Mouse (Mus musculus): ENCODE data around the gene Scimp. TPM values are rescaled to one million over a fixed set of nuclear protein-coding genes. Genes with fewer than 3 reads are reported as not detected.

Gene Scimp
- polyA plus RNA-seq, 1 experiment: 0.10 TPM

GRCm38 (mm10) chr11:70747876-70748545 is 64.4 kb downstream of the Scimp start:
- no peaks in the 10 kb centered on the region for H3K36me3 ChIP-seq (ENCODE audit: control insufficient read depth, insufficient read depth)
- H3K27me3 ChIP-seq (ENCODE audit: control insufficient read depth, insufficient read depth, insufficient read length): no peaks in the 10 kb centered on the region
- H3ac ChIP-seq (ENCODE audit: control insufficient read depth, insufficient read length): no peak overlapping the region
- peak overlapping the region; percentile 65 for H3K4me2 ChIP-seq (ENCODE audit: low read depth)
- no peaks in the 10 kb centered on the region for H3K79me2 ChIP-seq (ENCODE audit: control insufficient read depth, insufficient read depth)
- no peak overlapping the region for H3K4me3 ChIP-seq
- TF ChIP-seq POLR2A (IDR thresholded peaks at IDR 0.05; ENCODE audit: insufficient read length, low read depth) (no peak), CEBPB (IDR thresholded peaks at IDR 0.05; ENCODE audit: insufficient read depth, poor library complexity, severe bottlenecking) (no peak), MAX (IDR thresholded peaks at IDR 0.05; ENCODE audit: low read depth) (no peak), POLR2AphosphoS2 (IDR thresholded peaks at IDR 0.05; ENCODE audit: insufficient read length, low read depth) (no peak)

- no peaks in the 10 kb centered on the region for H3K79me2 ChIP-seq (ENCODE audit: control insufficient read depth, insufficient read depth)
- H3K36me3 ChIP-seq (ENCODE audit: control insufficient read depth, insufficient read depth): no peaks in the 10 kb centered on the region
- H3K4me2 ChIP-seq (ENCODE audit: low read depth): no peak overlapping the region
- H3K4me3 ChIP-seq: no peak overlapping the region
- no peak for TF ChIP-seq USF1 (IDR thresholded peaks at IDR 0.05; ENCODE audit: low read depth)
- H3ac ChIP-seq (ENCODE audit: control insufficient read depth, insufficient read length): no peak overlapping the region
- no peaks in the 10 kb centered on the region for H3K27me3 ChIP-seq (ENCODE audit: control insufficient read depth, insufficient read depth, insufficient read length)
Observed at GRCm38 (mm10) chr11:70745636-70746035, 66.8 kb downstream of the Scimp start.

GRCm38 (mm10) chr11:70742581-70743459 is 69.6 kb downstream of the Scimp start:
- no peak overlapping the region for H3K4me3 ChIP-seq
- no peak overlapping the region for H3ac ChIP-seq (ENCODE audit: control insufficient read depth, insufficient read length)
- H3K79me2 ChIP-seq (ENCODE audit: control insufficient read depth, insufficient read depth): no peaks in the 10 kb centered on the region
- H3K4me2 ChIP-seq (ENCODE audit: low read depth): no peak overlapping the region
- no peaks in the 10 kb centered on the region for H3K36me3 ChIP-seq (ENCODE audit: control insufficient read depth, insufficient read depth)
- TF ChIP-seq SRF (IDR thresholded peaks at IDR 0.05; ENCODE audit: control insufficient read depth, insufficient read length, low read depth) (no peak), TCF12 (IDR thresholded peaks at IDR 0.05; ENCODE audit: insufficient read depth, poor library complexity, severe bottlenecking) (no peak), E2F4 (IDR thresholded peaks at IDR 0.05; ENCODE audit: insufficient read depth) (no peak), MYOG (IDR thresholded peaks at IDR 0.05; ENCODE audit: control insufficient read depth in 1 of 3, insufficient read depth in 1 of 3, insufficient read length in 2 of 3, low read depth in 2 of 3) (no peak), MYOD1 (IDR thresholded peaks at IDR 0.05; ENCODE audit: control insufficient read depth in 1 of 3, insufficient read length in 2 of 3, low read depth in 2 of 3) (no peak), CEBPB (IDR thresholded peaks at IDR 0.05; ENCODE audit: insufficient read depth, poor library complexity, severe bottlenecking) (no peak), POLR2AphosphoS2 (IDR thresholded peaks at IDR 0.05; ENCODE audit: insufficient read length, low read depth) (no peak)
- no peaks in the 10 kb centered on the region for H3K27me3 ChIP-seq (ENCODE audit: control insufficient read depth, insufficient read depth, insufficient read length)

- Histone ChIP-seq H3K27me3 (ENCODE audit: control insufficient read depth, insufficient read depth, insufficient read length) (no peaks in the 10 kb centered on the region), H3K79me2 (ENCODE audit: control insufficient read depth, insufficient read depth) (no peaks in the 10 kb centered on the region), H3ac (ENCODE audit: control insufficient read depth, insufficient read length) (no peak overlapping the region), H3K4me3 (no peak overlapping the region), H3K4me2 (ENCODE audit: low read depth) (no peak overlapping the region), H3K36me3 (ENCODE audit: control insufficient read depth, insufficient read depth) (no peaks in the 10 kb centered on the region)
- TF ChIP-seq MYOD1 (IDR thresholded peaks at IDR 0.05; ENCODE audit: control insufficient read depth in 1 of 3, insufficient read length in 2 of 3, low read depth in 2 of 3): peak in 2 of 3 experiments; percentile 39 to 44
- peak in 1 of 3 experiments; percentile 37 for TF ChIP-seq MYOG (IDR thresholded peaks at IDR 0.05; ENCODE audit: control insufficient read depth in 1 of 3, insufficient read depth in 1 of 3, insufficient read length in 2 of 3, low read depth in 2 of 3)
- no peak for TF ChIP-seq USF1 (IDR thresholded peaks at IDR 0.05; ENCODE audit: low read depth)
Observed at GRCm38 (mm10) chr11:70742117-70742516, 70.3 kb downstream of the Scimp start.

GRCm38 (mm10) chr11:70741603-70742002 is 70.8 kb downstream of the Scimp start:
- Histone ChIP-seq H3K36me3 (ENCODE audit: control insufficient read depth, insufficient read depth) (no peaks in the 10 kb centered on the region), H3ac (ENCODE audit: control insufficient read depth, insufficient read length) (no peak overlapping the region), H3K4me2 (ENCODE audit: low read depth) (no peak overlapping the region), H3K79me2 (ENCODE audit: control insufficient read depth, insufficient read depth) (no peaks in the 10 kb centered on the region), H3K27me3 (ENCODE audit: control insufficient read depth, insufficient read depth, insufficient read length) (no peaks in the 10 kb centered on the region), H3K4me3 (no peak overlapping the region)
- TF ChIP-seq POLR2AphosphoS2 (IDR thresholded peaks at IDR 0.05; ENCODE audit: insufficient read length, low read depth) (no peak), MAX (IDR thresholded peaks at IDR 0.05; ENCODE audit: low read depth) (no peak), MYOD1 (IDR thresholded peaks at IDR 0.05; ENCODE audit: control insufficient read depth in 1 of 3, insufficient read length in 2 of 3, low read depth in 2 of 3) (no peak), TCF12 (IDR thresholded peaks at IDR 0.05; ENCODE audit: insufficient read depth, poor library complexity, severe bottlenecking) (no peak), REST (IDR thresholded peaks at IDR 0.05; ENCODE audit: insufficient read depth, insufficient read length) (no peak), MYOG (IDR thresholded peaks at IDR 0.05; ENCODE audit: control insufficient read depth in 1 of 3, insufficient read depth in 1 of 3, insufficient read length in 2 of 3, low read depth in 2 of 3) (no peak), USF1 (IDR thresholded peaks at IDR 0.05; ENCODE audit: low read depth) (no peak)

Other genes starting within 250 kb of the Scimp start
- gene Mink1, start 249.7 kb downstream of the Scimp start, polyA plus RNA-seq (2012; fragmentation: generic; extraction: Trizol): 34.4 TPM
- gene 4930544D05Rik, start 196.7 kb downstream of the Scimp start, polyA plus RNA-seq (2012; fragmentation: generic; extraction: Trizol): 0.10 TPM
- 5.3 TPM for gene Chrne, start 193.4 kb downstream of the Scimp start, polyA plus RNA-seq (2012; fragmentation: generic; extraction: Trizol)
- gene Gp1ba, start 173.5 kb downstream of the Scimp start, polyA plus RNA-seq (2012; fragmentation: generic; extraction: Trizol): 0.22 TPM
- gene Rnf167, start 165.4 kb downstream of the Scimp start, polyA plus RNA-seq (2012; fragmentation: generic; extraction: Trizol): 16.7 TPM
- 165 TPM for gene Slc25a11, start 165.1 kb downstream of the Scimp start, polyA plus RNA-seq (2012; fragmentation: generic; extraction: Trizol)
- gene Pfn1, start 157.9 kb downstream of the Scimp start, polyA plus RNA-seq (2012; fragmentation: generic; extraction: Trizol): 2,636 TPM
- gene Eno3, start 155.4 kb downstream of the Scimp start, polyA plus RNA-seq (2012; fragmentation: generic; extraction: Trizol): 1,792 TPM
- gene Spag7, start 143.2 kb downstream of the Scimp start, polyA plus RNA-seq (2012; fragmentation: generic; extraction: Trizol): 52.4 TPM
- gene Camta2, start 124.5 kb downstream of the Scimp start, polyA plus RNA-seq (2012; fragmentation: generic; extraction: Trizol): 11.9 TPM
- gene Inca1, start 112.4 kb downstream of the Scimp start, polyA plus RNA-seq (2012; fragmentation: generic; extraction: Trizol): 1.1 TPM
- gene Kif1c, start 112.0 kb downstream of the Scimp start, polyA plus RNA-seq (2012; fragmentation: generic; extraction: Trizol): 96.3 TPM
- gene Zfp3, start 48.4 kb downstream of the Scimp start, polyA plus RNA-seq (2012; fragmentation: generic; extraction: Trizol): 2.7 TPM
- 16.1 TPM for gene Rabep1, start 32.2 kb upstream of the Scimp start, polyA plus RNA-seq (2012; fragmentation: generic; extraction: Trizol)
- gene Nup88, start 157.4 kb upstream of the Scimp start, polyA plus RNA-seq (2012; fragmentation: generic; extraction: Trizol): 63.5 TPM
- gene Rpain, start 157.6 kb upstream of the Scimp start, polyA plus RNA-seq (2012; fragmentation: generic; extraction: Trizol): 28.0 TPM
- gene C1qbp, start 170.4 kb upstream of the Scimp start, polyA plus RNA-seq (2012; fragmentation: generic; extraction: Trizol): 318 TPM
- gene Dhx33, start 191.9 kb upstream of the Scimp start, polyA plus RNA-seq (2012; fragmentation: generic; extraction: Trizol): 9.2 TPM
- 11.0 TPM for gene Mis12, start 207.0 kb upstream of the Scimp start, polyA plus RNA-seq (2012; fragmentation: generic; extraction: Trizol)
- gene Derl2, start 207.3 kb upstream of the Scimp start, polyA plus RNA-seq (2012; fragmentation: generic; extraction: Trizol): 27.6 TPM
- gene 6330403K07Rik, start 220.9 kb upstream of the Scimp start, polyA plus RNA-seq (2012; fragmentation: generic; extraction: Trizol): 0.11 TPM